Mouse (Mus musculus) adrenal gland, postnatal 0 days (tissue): ENCODE results near the gene Pvrig. TPM values are rescaled to one million over a fixed set of nuclear protein-coding genes. Genes with fewer than 3 reads are reported as not detected.

Source experiments
- polyA plus RNA-seq: library from polyadenylated mRNA; unstranded; fragments of >200 nt; fragmentation: Nextera tagmentation; extraction: Ambion mirVana; gene quantifications from 2 replicates; pipeline ENCODE4 v1.2.1, GENCODE M21; 2015

Pvrig gene
- 0.17 and 0.57 TPM in 2 replicates for polyA plus RNA-seq

DNA sequence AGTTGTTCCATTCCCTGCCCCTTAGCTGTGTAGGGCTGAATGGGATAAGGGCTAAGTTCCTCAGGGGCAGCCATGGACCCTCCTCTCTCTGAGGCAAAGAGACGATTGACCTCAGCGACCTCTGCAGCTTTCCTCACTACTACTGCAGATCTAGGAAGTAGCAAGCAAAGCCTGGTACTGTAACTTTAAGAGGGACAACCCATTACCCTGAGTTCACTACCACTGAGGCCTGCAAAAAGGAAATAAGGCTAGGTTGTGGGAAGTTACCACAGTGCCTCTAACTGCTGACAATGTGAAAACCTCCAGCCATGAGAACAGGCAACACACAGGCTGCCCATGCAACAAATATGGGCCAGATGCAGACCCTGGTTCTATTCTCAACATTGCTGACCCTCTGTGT is at the start of gene Pvrig:
TSS of gene Pvrig (plus strand) at position 301 of the 400 bp plus-strand sequence.

Other genes with a start within 250 kb of the Pvrig start
- 27.5 and 28.0 TPM in 2 replicates for gene Zscan21, start 225.1 kb upstream of the Pvrig start, polyA plus RNA-seq
- gene Zfp113, start 186.2 kb upstream of the Pvrig start, polyA plus RNA-seq: 9.4 and 12.4 TPM in 2 replicates
- gene Cops6, start 180.9 kb upstream of the Pvrig start, polyA plus RNA-seq: 198 and 240 TPM in 2 replicates
- 9.8 and 16.1 TPM in 2 replicates for gene Ap4m1, start 170.0 kb upstream of the Pvrig start, polyA plus RNA-seq
- gene Mcm7, start 169.5 kb upstream of the Pvrig start, polyA plus RNA-seq: 55.5 and 71.3 TPM in 2 replicates
- gene Taf6, start 154.5 kb upstream of the Pvrig start, polyA plus RNA-seq: 35.0 and 47.4 TPM in 2 replicates
- 36.8 and 39.6 TPM in 2 replicates for gene Cnpy4, start 154.5 kb upstream of the Pvrig start, polyA plus RNA-seq
- gene Mblac1, start 147.6 kb upstream of the Pvrig start, polyA plus RNA-seq: 6.1 and 7.2 TPM in 2 replicates
- gene Nxpe5, start 116.1 kb upstream of the Pvrig start, polyA plus RNA-seq: 0.22 and 0.44 TPM in 2 replicates
- 145 and 181 TPM in 2 replicates for gene Lamtor4, start 86.5 kb upstream of the Pvrig start, polyA plus RNA-seq
- gene BC037034, start 77.9 kb upstream of the Pvrig start, polyA plus RNA-seq: 5.3 and 6.4 TPM in 2 replicates
- 1.0 and 1.4 TPM in 2 replicates for gene Gal3st4, start 69.1 kb upstream of the Pvrig start, polyA plus RNA-seq
- 0.22 and 0.28 TPM in 2 replicates for gene Gm43720, start 62.0 kb upstream of the Pvrig start, polyA plus RNA-seq
- gene Gpc2, start 62.0 kb upstream of the Pvrig start, polyA plus RNA-seq: 4.1 and 5.5 TPM in 2 replicates
- gene Stag3, start 61.7 kb upstream of the Pvrig start, polyA plus RNA-seq: 0.80 and 1.1 TPM in 2 replicates
- 16.2 and 19.4 TPM in 2 replicates for gene Zfp157, start 99.5 kb downstream of the Pvrig start, polyA plus RNA-seq
- gene 1700123K08Rik, start 222.8 kb downstream of the Pvrig start, polyA plus RNA-seq: not detected in 2 replicates